Mouse (Mus musculus): ENCODE measurements around the gene Timm29. TPM values are rescaled to one million over a fixed set of nuclear protein-coding genes. Genes with fewer than 3 reads are reported as not detected.
A peak's percentile ranks its signal among the peaks of the same experiment; 100 is the strongest.

The Timm29 gene
- total and polyA plus RNA-seq, 2 experiments from 2014 or later, result 61.7 to 81.5 TPM

DNA sequence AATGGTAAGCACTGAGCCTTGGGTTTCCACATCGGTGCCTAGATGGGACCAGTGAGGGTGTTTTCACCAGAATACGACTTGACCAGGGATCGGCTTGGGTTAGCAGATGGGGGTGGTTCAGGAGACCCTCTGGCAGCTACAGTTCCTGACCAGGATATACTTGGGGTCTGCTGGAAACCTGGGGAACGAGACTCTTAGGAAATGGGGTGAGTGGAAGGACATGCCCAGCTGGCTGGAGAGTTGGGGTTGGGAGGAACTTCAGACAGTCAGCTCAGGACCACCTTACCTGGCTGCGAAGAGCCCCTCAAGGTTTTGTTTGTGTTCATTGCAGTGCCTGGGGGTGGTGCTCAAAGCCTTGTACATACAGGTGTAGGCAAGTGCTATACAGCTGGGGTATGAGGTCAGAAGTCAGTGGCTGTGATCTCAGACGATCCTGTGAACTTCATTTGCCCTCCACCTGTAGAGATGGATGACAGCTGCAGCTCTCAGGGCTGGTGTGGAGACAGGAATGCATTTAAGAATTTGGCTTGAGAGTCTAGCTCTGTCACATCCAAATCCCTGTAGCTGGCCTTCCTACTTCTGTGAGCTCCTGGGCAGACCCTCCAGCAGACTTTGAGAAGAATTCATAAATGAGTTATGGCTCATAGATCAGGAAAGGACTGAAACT is 38.8 kb upstream of the Timm29 start:
- peaks cover 7% of the 10 kb centered on the region for H3K36me3 ChIP-seq (ENCODE audit: insufficient read depth)
- 90% methylated on average over 6 of the region's 6 CpGs for WGBS
- TF ChIP-seq CTCF (IDR thresholded peaks at IDR 0.05; ENCODE audit: low read depth), result no peak
- H3K27ac ChIP-seq (ENCODE audit: low read depth, low read length), result no peak overlapping the region
- no peak overlapping the region for H3K9ac ChIP-seq
- no peak overlapping the region for H3K4me2 ChIP-seq (ENCODE audit: low read depth)
- H3K4me3 ChIP-seq (ENCODE audit: low read depth, low read length), result no peak overlapping the region
- peaks cover 1% of the 10 kb centered on the region for H3K4me1 ChIP-seq (ENCODE audit: insufficient read depth)
- no peak for ATAC-seq
- DNase-seq, result no peak
- H3K9me3 ChIP-seq (ENCODE audit: low read length), result no peaks in the 10 kb centered on the region
- no peaks in the 10 kb centered on the region for H3K27me3 ChIP-seq (ENCODE audit: insufficient read depth, low read length)

DNA sequence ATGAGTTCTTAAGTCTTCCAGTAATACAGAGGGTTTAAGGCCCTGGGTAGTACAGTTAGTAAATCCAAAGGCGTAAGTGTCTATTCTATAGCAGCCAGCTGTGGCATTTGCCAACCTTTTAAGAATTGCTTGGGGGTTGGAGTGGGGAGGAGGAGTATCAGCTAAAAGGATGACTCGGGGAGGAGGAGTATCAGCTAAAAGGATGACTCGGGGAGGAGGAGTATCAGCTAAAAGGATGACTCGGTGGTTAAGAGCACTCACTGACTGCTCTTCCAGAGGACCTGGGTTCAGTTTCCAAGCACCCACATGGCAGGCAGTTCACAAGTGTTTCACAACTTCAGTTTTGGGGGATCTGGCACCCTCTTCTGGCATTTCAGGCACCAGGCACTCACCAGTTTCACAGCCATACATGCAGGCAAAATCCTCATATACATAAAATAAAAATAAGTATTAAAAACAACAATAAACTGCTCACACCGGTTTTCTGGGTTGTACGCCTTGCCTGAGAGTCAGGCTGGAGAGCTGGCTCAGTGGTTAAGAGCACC is 37.3 kb upstream of the Timm29 start:
- no peak overlapping the region for H3K4me2 ChIP-seq (ENCODE audit: low read depth)
- H3K27ac ChIP-seq (ENCODE audit: low read depth, low read length), result no peak overlapping the region
- 86% methylated on average over 6 of the region's 6 CpGs for WGBS
- peaks cover 7% of the 10 kb centered on the region for H3K36me3 ChIP-seq (ENCODE audit: insufficient read depth)
- no peak for TF ChIP-seq CTCF (IDR thresholded peaks at IDR 0.05; ENCODE audit: low read depth)
- no peaks in the 10 kb centered on the region for H3K4me1 ChIP-seq (ENCODE audit: insufficient read depth)
- H3K4me3 ChIP-seq (ENCODE audit: low read depth, low read length), result no peak overlapping the region
- DNase-seq (no peak), ATAC-seq (no peak)
- no peaks in the 10 kb centered on the region for H3K9me3 ChIP-seq (ENCODE audit: low read length)
- H3K27me3 ChIP-seq (ENCODE audit: insufficient read depth, low read length), result no peaks in the 10 kb centered on the region
- no peak overlapping the region for H3K9ac ChIP-seq

GRCm38 (mm10) chr9:21556996-21557395 is 35.5 kb upstream of the Timm29 start:
- ATAC-seq, result 0 out of 2 replicates have a peak, but pooled peaks have one; percentile 14
- Histone ChIP-seq H3K9me3 (ENCODE audit: low read length) (no peaks in the 10 kb centered on the region), H3K27me3 (ENCODE audit: insufficient read depth, low read length) (no peaks in the 10 kb centered on the region), H3K27ac (ENCODE audit: low read depth, low read length) (no peak overlapping the region), H3K9ac (no peak overlapping the region), H3K4me3 (ENCODE audit: low read depth, low read length) (no peak overlapping the region), H3K4me1 (ENCODE audit: insufficient read depth) (no peaks in the 10 kb centered on the region), H3K36me3 (ENCODE audit: insufficient read depth) (peaks cover 4% of the 10 kb centered on the region; the same call in 1 of the 2 replicates), H3K4me2 (ENCODE audit: low read depth) (no peak overlapping the region)
- WGBS, result 97% methylated on average over 2 of the region's 2 CpGs
- TF ChIP-seq CTCF (IDR thresholded peaks at IDR 0.05; ENCODE audit: low read depth), result no peak
- no peak for DNase-seq

- no peaks in the 10 kb centered on the region for H3K9me3 ChIP-seq (ENCODE audit: low read length)
- no peak overlapping the region for H3K27ac ChIP-seq (ENCODE audit: low read depth, low read length)
- H3K36me3 ChIP-seq (ENCODE audit: insufficient read depth), result peaks cover 4% of the 10 kb centered on the region; the same call in 1 of the 2 replicates
- no peak overlapping the region for H3K4me2 ChIP-seq (ENCODE audit: low read depth)
- WGBS, result 97% methylated on average over 2 of the region's 2 CpGs
- ATAC-seq, result no peak
- no peaks in the 10 kb centered on the region for H3K27me3 ChIP-seq (ENCODE audit: insufficient read depth, low read length)
- H3K4me3 ChIP-seq (ENCODE audit: low read depth, low read length), result no peak overlapping the region
- no peak for TF ChIP-seq CTCF (IDR thresholded peaks at IDR 0.05; ENCODE audit: low read depth)
- H3K9ac ChIP-seq, result no peak overlapping the region
- no peaks in the 10 kb centered on the region for H3K4me1 ChIP-seq (ENCODE audit: insufficient read depth)
- no peak for DNase-seq
Observed at GRCm38 (mm10) chr9:21557556-21557955, 35.0 kb upstream of the Timm29 start.

GRCm38 (mm10) chr9:21558366-21558765 is 34.2 kb upstream of the Timm29 start:
- Histone ChIP-seq H3K36me3 (ENCODE audit: insufficient read depth) (peaks cover 4% of the 10 kb centered on the region; the same call in 1 of the 2 replicates), H3K9me3 (ENCODE audit: low read length) (no peaks in the 10 kb centered on the region), H3K4me1 (ENCODE audit: insufficient read depth) (no peaks in the 10 kb centered on the region), H3K4me3 (ENCODE audit: low read depth, low read length) (no peak overlapping the region), H3K9ac (no peak overlapping the region), H3K27me3 (ENCODE audit: insufficient read depth, low read length) (no peaks in the 10 kb centered on the region), H3K4me2 (ENCODE audit: low read depth) (no peak overlapping the region), H3K27ac (ENCODE audit: low read depth, low read length) (no peak overlapping the region)
- 72% methylated on average over 4 of the region's 4 CpGs for WGBS
- ATAC-seq (no peak), DNase-seq (no peak)
- no peak for TF ChIP-seq CTCF (IDR thresholded peaks at IDR 0.05; ENCODE audit: low read depth)

DNA sequence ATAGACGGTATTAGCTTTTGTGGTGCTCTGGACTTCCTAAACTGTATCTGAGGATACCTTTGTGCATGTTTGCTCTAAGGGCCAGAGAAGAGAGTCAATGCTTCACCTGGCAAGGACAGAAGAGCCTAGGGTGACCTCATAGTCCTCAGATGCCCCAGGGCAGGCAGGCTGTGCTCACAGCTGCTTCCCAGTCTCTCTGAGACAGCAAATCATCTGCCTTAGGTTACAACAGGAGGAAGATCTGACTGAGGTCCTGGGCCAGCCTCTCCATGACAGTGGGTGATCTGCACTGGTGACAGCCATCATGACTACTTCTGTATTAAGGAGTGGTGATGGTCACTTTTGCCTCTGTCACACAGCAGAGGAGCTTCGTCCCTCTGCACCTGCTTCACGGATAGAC is 33.4 kb upstream of the Timm29 start:
- no peak overlapping the region for H3K4me3 ChIP-seq (ENCODE audit: low read depth, low read length)

GRCm38 (mm10) chr9:21564420-21564819 is 28.1 kb upstream of the Timm29 start:
- peaks cover under 1% of the 10 kb centered on the region; the same call in 1 of the 2 replicates for H3K36me3 ChIP-seq (ENCODE audit: insufficient read depth)
- TF ChIP-seq CTCF (IDR thresholded peaks at IDR 0.05; ENCODE audit: low read depth), result no peak
- 83% methylated on average over 1 of the region's 1 CpGs for WGBS
- H3K4me3 ChIP-seq (ENCODE audit: low read depth, low read length), result no peak overlapping the region
- H3K4me1 ChIP-seq (ENCODE audit: insufficient read depth), result no peaks in the 10 kb centered on the region
- DNase-seq (no peak), ATAC-seq (no peak)
- no peak overlapping the region for H3K9ac ChIP-seq
- no peak overlapping the region for H3K4me2 ChIP-seq (ENCODE audit: low read depth)
- no peaks in the 10 kb centered on the region for H3K27me3 ChIP-seq (ENCODE audit: insufficient read depth, low read length)
- no peak overlapping the region for H3K27ac ChIP-seq (ENCODE audit: low read depth, low read length)
- no peaks in the 10 kb centered on the region for H3K9me3 ChIP-seq (ENCODE audit: low read length)

More for the DNA sequence above, 33.4 kb upstream of the Timm29 start:
- H3K27me3 ChIP-seq (ENCODE audit: insufficient read depth, low read length), result no peaks in the 10 kb centered on the region
- ATAC-seq (no peak), DNase-seq (no peak)
- 94% methylated on average over 3 of the region's 3 CpGs for WGBS
- no peak overlapping the region for H3K27ac ChIP-seq (ENCODE audit: low read depth, low read length)
- no peak overlapping the region for H3K4me2 ChIP-seq (ENCODE audit: low read depth)
- H3K9me3 ChIP-seq (ENCODE audit: low read length), result no peaks in the 10 kb centered on the region
- no peaks in the 10 kb centered on the region for H3K4me1 ChIP-seq (ENCODE audit: insufficient read depth)
- peaks cover 3% of the 10 kb centered on the region; the same call in 1 of the 2 replicates for H3K36me3 ChIP-seq (ENCODE audit: insufficient read depth)
- H3K9ac ChIP-seq, result no peak overlapping the region
- TF ChIP-seq CTCF (IDR thresholded peaks at IDR 0.05; ENCODE audit: low read depth), result no peak

Data from forebrain, postnatal 0 days (tissue).